Mouse (Mus musculus) neural tube, embryonic 11.5 days (tissue): Measurements from ENCODE around the gene Ilk. TPM values are rescaled to one million over a fixed set of nuclear protein-coding genes. Genes with fewer than 3 reads are reported as not detected.

Experiments
- ATAC-seq: fragments of 200-750 bp; cut with Nextera tagmentation; 2 replicates; pipeline ENCODE4 v1.8.0; 2017; ENCODE audit warnings: moderate number of reproducible peaks, mild to moderate bottlenecking, moderate TSS enrichment, moderate library complexity; ENCODE audit not compliant: insufficient read depth, low FRiP score, low TSS enrichment
- DNase-seq: peaks from one replicate; pipeline ENCODE4 v3.0.0-alpha.2; 2015; ENCODE audit warnings: low spot score
- H3K27ac ChIP-seq: fragments of 300-500 bp; sonication (generic); 2 replicates; pipeline ENCODE4 v1.5.1; 2014; ENCODE audit warnings: low read depth, mild to moderate bottlenecking, low read length
- H3K27me3 ChIP-seq: fragments of 300-500 bp; sonication (generic); 2 replicates; pipeline ENCODE4 v1.6.1; 2014; ENCODE audit warnings: mild to moderate bottlenecking, low read length, mixed read lengths; ENCODE audit not compliant: control insufficient read depth, insufficient read depth
- H3K36me3 ChIP-seq: fragments of 300-500 bp; sonication (generic); 2 replicates; pipeline ENCODE4 v1.6.1; 2014; ENCODE audit warnings: mild to moderate bottlenecking, low read length, moderate library complexity, mixed read lengths; ENCODE audit not compliant: control insufficient read depth, insufficient read depth
- H3K4me1 ChIP-seq: fragments of 300-500 bp; sonication (generic); 2 replicates; pipeline ENCODE4 v1.6.1; 2014; ENCODE audit warnings: low read length, mixed read lengths; ENCODE audit not compliant: control insufficient read depth, insufficient read depth
- H3K4me2 ChIP-seq: fragments of 300-500 bp; sonication (generic); 2 replicates; pipeline ENCODE4 v1.6.1; 2014; ENCODE audit warnings: low read depth, mild to moderate bottlenecking, moderate library complexity
- H3K4me3 ChIP-seq: fragments of 300-500 bp; sonication (generic); 2 replicates; pipeline ENCODE4 v1.5.1; 2014; ENCODE audit warnings: low read depth, low read length
- H3K9ac ChIP-seq: fragments of 300-500 bp; sonication (generic); 2 replicates; pipeline ENCODE4 v1.6.1; 2014; ENCODE audit warnings: mild to moderate bottlenecking, low read length
- H3K9me3 ChIP-seq: fragments of 300-500 bp; sonication (generic); 2 replicates; pipeline ENCODE4 v1.6.1; 2016; ENCODE audit warnings: low read length; ENCODE audit not compliant: control insufficient read depth
- WGBS: fragments of 180-500 bp; shearing (Covaris S2); extraction: QIAGEN DNeasy Blood & Tissue Kit; methylation state at CpG from one replicate; pipeline ENCODE4 v1.1.7; 2014; 5-methylcytosine and 5-hydroxymethylcytosine counted together
- polyA plus RNA-seq: library from polyadenylated mRNA; unstranded; fragments of >200 nt; fragmentation: Nextera tagmentation; extraction: Ambion mirVana; gene quantifications from 2 replicates; pipeline ENCODE4 v1.2.1, GENCODE M21; 2014

The Ilk gene
- polyA plus RNA-seq, 1 experiment from 2014 or later = 270 TPM

GRCm38 (mm10) chr7:105772331-105772730 is 35.9 kb downstream of the Ilk start:
- Histone ChIP-seq H3K9me3 (no peaks in the 10 kb centered on the region), H3K9ac (no peak overlapping the region), H3K27me3 (no peaks in the 10 kb centered on the region), H3K27ac (no peak overlapping the region), H3K4me3 (no peak overlapping the region), H3K4me1 (peaks cover 15% of the 10 kb centered on the region), H3K36me3 (peaks cover 16% of the 10 kb centered on the region), H3K4me2 (no peak overlapping the region)
- ATAC-seq = no peak
- WGBS = 96% methylated on average over 15 of the region's 15 CpGs
- no peak for DNase-seq

- 93% methylated on average over 5 of the region's 5 CpGs for WGBS
- Histone ChIP-seq H3K9me3 (no peaks in the 10 kb centered on the region), H3K9ac (no peak overlapping the region), H3K27me3 (no peaks in the 10 kb centered on the region), H3K27ac (no peak overlapping the region), H3K36me3 (peaks cover 16% of the 10 kb centered on the region), H3K4me2 (no peak overlapping the region), H3K4me1 (peaks cover 13% of the 10 kb centered on the region), H3K4me3 (no peak overlapping the region)
- ATAC-seq (no peak), DNase-seq (no peak)
Measured at GRCm38 (mm10) chr7:105773041-105773440, 36.6 kb downstream of the Ilk start.

- H3K36me3 ChIP-seq = peaks cover 16% of the 10 kb centered on the region
- peaks cover 14% of the 10 kb centered on the region for H3K4me1 ChIP-seq
- H3K27ac ChIP-seq = no peak overlapping the region
- DNase-seq = no peak
- H3K4me3 ChIP-seq = no peak overlapping the region
- ATAC-seq = no peak
- H3K4me2 ChIP-seq = no peak overlapping the region
- WGBS = 56% methylated on average over 8 of the region's 8 CpGs
- H3K9ac ChIP-seq = no peak overlapping the region
- no peaks in the 10 kb centered on the region for H3K9me3 ChIP-seq
- no peaks in the 10 kb centered on the region for H3K27me3 ChIP-seq
Measured at GRCm38 (mm10) chr7:105774661-105775060, 38.3 kb downstream of the Ilk start.

GRCm38 (mm10) chr7:105776026-105776425 is 39.6 kb downstream of the Ilk start:
- ATAC-seq (no peak), DNase-seq (no peak)
- no peak overlapping the region for H3K27ac ChIP-seq
- H3K4me1 ChIP-seq = peaks cover 14% of the 10 kb centered on the region
- H3K4me2 ChIP-seq = no peak overlapping the region
- H3K9me3 ChIP-seq = no peaks in the 10 kb centered on the region
- no peak overlapping the region for H3K4me3 ChIP-seq
- WGBS = 93% methylated on average over 2 of the region's 2 CpGs
- no peaks in the 10 kb centered on the region for H3K27me3 ChIP-seq
- H3K36me3 ChIP-seq = peaks cover 18% of the 10 kb centered on the region
- H3K9ac ChIP-seq = no peak overlapping the region

GRCm38 (mm10) chr7:105777316-105777715 is 40.9 kb downstream of the Ilk start:
- ATAC-seq (no peak), DNase-seq (no peak)

GRCm38 (mm10) chr7:105777797-105778552 is 41.6 kb downstream of the Ilk start:
- peak; percentile 66 for DNase-seq
- ATAC-seq = peak; percentile 38
- Histone ChIP-seq H3K9me3 (no peaks in the 10 kb centered on the region), H3K4me3 (peak overlapping the region; percentile 3; the same call in 1 of the 2 replicates), H3K36me3 (peaks cover 7% of the 10 kb centered on the region; the same call in 1 of the 2 replicates), H3K4me1 (peaks cover 14% of the 10 kb centered on the region), H3K27ac (peak overlapping the region; percentile 31), H3K9ac (peak overlapping the region; percentile 36; the same call in 1 of the 2 replicates), H3K27me3 (no peaks in the 10 kb centered on the region), H3K4me2 (peak overlapping the region; percentile 26)
- 42% methylated on average over 13 of the region's 13 CpGs for WGBS

More at GRCm38 (mm10) chr7:105777316-105777715, 40.9 kb downstream of the Ilk start:
- Histone ChIP-seq H3K27ac (no peak overlapping the region), H3K4me1 (peaks cover 14% of the 10 kb centered on the region), H3K4me3 (no peak overlapping the region), H3K4me2 (no peak overlapping the region; the same call in 1 of the 2 replicates), H3K36me3 (peaks cover 13% of the 10 kb centered on the region), H3K27me3 (no peaks in the 10 kb centered on the region), H3K9me3 (no peaks in the 10 kb centered on the region), H3K9ac (no peak overlapping the region)
- 89% methylated on average over 1 of the region's 1 CpGs for WGBS

GRCm38 (mm10) chr7:105778553-105779265 is 42.3 kb downstream of the Ilk start:
- ATAC-seq = peak; percentile 45; the same call in 1 of the 2 replicates
- H3K4me1 ChIP-seq = peaks cover 14% of the 10 kb centered on the region
- peak; percentile 35 for DNase-seq
- no peaks in the 10 kb centered on the region for H3K27me3 ChIP-seq
- H3K4me2 ChIP-seq = peak overlapping the region; percentile 26
- H3K36me3 ChIP-seq = peaks cover 6% of the 10 kb centered on the region; the same call in 1 of the 2 replicates
- peak overlapping the region; percentile 36; the same call in 1 of the 2 replicates for H3K9ac ChIP-seq
- H3K9me3 ChIP-seq = no peaks in the 10 kb centered on the region
- no peak overlapping the region for H3K4me3 ChIP-seq
- peak overlapping the region; percentile 31 for H3K27ac ChIP-seq
- WGBS = 28% methylated on average over 4 of the region's 4 CpGs

GRCm38 (mm10) chr7:105783861-105784260 is 47.5 kb downstream of the Ilk start:
- ATAC-seq (no peak), DNase-seq (no peak)
- Histone ChIP-seq H3K4me2 (no peak overlapping the region), H3K27me3 (no peaks in the 10 kb centered on the region), H3K9ac (no peak overlapping the region), H3K4me1 (peaks cover 24% of the 10 kb centered on the region), H3K9me3 (no peaks in the 10 kb centered on the region), H3K4me3 (no peak overlapping the region), H3K36me3 (peaks cover 6% of the 10 kb centered on the region; the same call in 1 of the 2 replicates), H3K27ac (no peak overlapping the region)
- WGBS = 53% methylated on average over 4 of the region's 4 CpGs
